Mouse (Mus musculus) megakaryocyte, embryonic 14.5 days (primary cell): ENCODE measurements around the gene Pafah2.

ENCODE experiments used
- FLI1 ChIP-seq: IDR thresholded peaks from 2 replicates; pipeline ENCODE4 v1.6.1; 2012; ENCODE audit warnings: low read length, inconsistent platforms, mixed read lengths
- GATA1 ChIP-seq: IDR thresholded peaks from 3 replicates; pipeline ENCODE4 v1.6.1; 2012; ENCODE audit warnings: mixed read lengths, low read length, inconsistent platforms, borderline replicate concordance

- no peak for TF ChIP-seq GATA1
- TF ChIP-seq FLI1 = no peak
Measured at GRCm38 (mm10) chr4:134395142-134395541, 978 bp upstream of the Pafah2 start.
